Mouse (Mus musculus): Measurements from ENCODE around the gene Pdilt. TPM values are rescaled to one million over a fixed set of nuclear protein-coding genes. Genes with fewer than 3 reads are reported as not detected.

Pdilt gene
- total and polyA plus RNA-seq, 2 experiments from 2014 or later: 0.07 TPM; not detected in 1

DNA sequence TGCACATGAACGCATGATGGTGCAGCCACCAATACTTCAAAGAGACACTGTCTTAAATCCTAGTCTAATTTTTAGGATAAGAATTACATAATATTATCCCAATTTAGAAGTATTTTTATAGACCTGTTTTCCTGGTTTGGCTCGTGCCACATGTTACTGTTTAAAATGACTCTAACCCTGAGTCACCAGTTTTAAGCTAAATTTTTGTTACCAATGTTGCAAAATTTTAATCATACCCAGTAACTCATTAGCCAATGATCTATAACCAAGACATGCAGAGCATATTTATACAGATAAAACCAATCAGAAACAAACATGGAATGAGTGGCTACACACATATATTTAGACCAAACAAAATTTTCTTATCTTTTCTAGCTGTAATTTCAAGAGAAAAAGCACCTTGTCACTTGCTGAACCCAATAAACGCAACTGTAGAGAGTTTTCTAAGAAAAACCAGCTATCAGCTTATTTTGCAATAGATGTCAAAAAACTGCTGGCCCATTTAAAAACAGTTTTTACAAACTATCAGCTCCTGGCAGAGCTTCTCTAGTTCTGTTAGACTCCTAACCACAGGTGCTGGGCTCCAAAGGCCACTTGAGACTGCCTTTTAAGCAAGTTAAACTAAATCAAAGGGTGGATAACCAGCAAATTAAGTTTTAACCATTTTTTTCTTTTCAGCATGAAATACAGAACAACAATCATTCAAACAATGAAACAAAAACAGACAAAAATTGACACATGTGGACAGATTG lies 27.4 kb upstream of the Pdilt start:
- WGBS: 87% methylated on average over 3 of the region's 3 CpGs
- Histone ChIP-seq H3K27ac (ENCODE audit: low read depth, low read length) (no peak overlapping the region), H3K9me3 (ENCODE audit: low read length) (no peaks in the 10 kb centered on the region), H3K4me2 (ENCODE audit: low read depth, low read length, poor library complexity, severe bottlenecking) (no peak overlapping the region), H3K27me3 (ENCODE audit: insufficient read depth, low read length) (no peaks in the 10 kb centered on the region), H3K9ac (replicated peaks; ENCODE audit: low read length, poor library complexity, severe bottlenecking) (no peak overlapping the region), H3K4me3 (ENCODE audit: low read depth, low read length) (no peak overlapping the region), H3K4me1 (ENCODE audit: insufficient read depth, low read length) (no peaks in the 10 kb centered on the region), H3K36me3 (ENCODE audit: insufficient read depth, low read length) (no peaks in the 10 kb centered on the region)
- DNase-seq (ENCODE audit: low spot score) (no peak), ATAC-seq (ENCODE audit: low FRiP score) (no peak)
- TF ChIP-seq CTCF (IDR thresholded peaks at IDR 0.05): no peak

DNA sequence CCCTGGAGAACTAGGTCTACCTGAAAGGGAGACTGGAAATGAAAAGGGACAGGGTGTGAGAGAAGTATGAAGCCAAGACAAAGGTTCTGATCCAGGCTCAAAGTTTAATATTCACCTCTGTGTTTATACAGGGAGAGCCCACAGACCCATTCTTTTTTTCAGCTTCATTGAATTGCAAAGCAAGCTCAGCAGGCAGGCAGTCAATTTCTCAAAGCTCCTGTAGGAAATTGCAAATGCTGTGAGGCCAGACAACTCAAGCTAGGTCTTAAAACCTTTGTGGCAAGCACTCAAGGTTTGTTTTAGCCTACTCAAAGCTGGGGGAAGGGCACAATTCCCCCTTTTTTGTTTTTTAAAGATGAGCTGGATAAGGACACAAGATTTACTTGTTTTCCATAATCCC lies 22.3 kb upstream of the Pdilt start:
- Histone ChIP-seq H3K4me2 (ENCODE audit: low read depth, low read length, poor library complexity, severe bottlenecking) (no peak overlapping the region), H3K4me3 (ENCODE audit: low read depth, low read length) (no peak overlapping the region), H3K27ac (ENCODE audit: low read depth, low read length) (no peak overlapping the region), H3K9ac (replicated peaks; ENCODE audit: low read length, poor library complexity, severe bottlenecking) (no peak overlapping the region), H3K9me3 (ENCODE audit: low read length) (no peaks in the 10 kb centered on the region), H3K4me1 (ENCODE audit: insufficient read depth, low read length) (no peaks in the 10 kb centered on the region), H3K36me3 (ENCODE audit: insufficient read depth, low read length) (no peaks in the 10 kb centered on the region), H3K27me3 (ENCODE audit: insufficient read depth, low read length) (no peaks in the 10 kb centered on the region)
- ATAC-seq (ENCODE audit: low FRiP score) (no peak), DNase-seq (ENCODE audit: low spot score) (no peak)
- no peak for TF ChIP-seq CTCF (IDR thresholded peaks at IDR 0.05)

- Histone ChIP-seq H3K4me1 (ENCODE audit: insufficient read depth, low read length) (no peaks in the 10 kb centered on the region), H3K27ac (ENCODE audit: low read depth, low read length) (no peak overlapping the region), H3K27me3 (ENCODE audit: insufficient read depth, low read length) (no peaks in the 10 kb centered on the region), H3K9ac (replicated peaks; ENCODE audit: low read length, poor library complexity, severe bottlenecking) (no peak overlapping the region), H3K4me3 (ENCODE audit: low read depth, low read length) (no peak overlapping the region), H3K36me3 (ENCODE audit: insufficient read depth, low read length) (no peaks in the 10 kb centered on the region), H3K4me2 (ENCODE audit: low read depth, low read length, poor library complexity, severe bottlenecking) (no peak overlapping the region), H3K9me3 (ENCODE audit: low read length) (no peaks in the 10 kb centered on the region)
- DNase-seq (ENCODE audit: low spot score) (no peak), ATAC-seq (ENCODE audit: low FRiP score) (no peak)
- no peak for TF ChIP-seq CTCF (IDR thresholded peaks at IDR 0.05)
- 83% methylated on average over 2 of the region's 2 CpGs for WGBS
Observed at GRCm38 (mm10) chr7:119542445-119542844, 19.2 kb upstream of the Pdilt start.

DNA sequence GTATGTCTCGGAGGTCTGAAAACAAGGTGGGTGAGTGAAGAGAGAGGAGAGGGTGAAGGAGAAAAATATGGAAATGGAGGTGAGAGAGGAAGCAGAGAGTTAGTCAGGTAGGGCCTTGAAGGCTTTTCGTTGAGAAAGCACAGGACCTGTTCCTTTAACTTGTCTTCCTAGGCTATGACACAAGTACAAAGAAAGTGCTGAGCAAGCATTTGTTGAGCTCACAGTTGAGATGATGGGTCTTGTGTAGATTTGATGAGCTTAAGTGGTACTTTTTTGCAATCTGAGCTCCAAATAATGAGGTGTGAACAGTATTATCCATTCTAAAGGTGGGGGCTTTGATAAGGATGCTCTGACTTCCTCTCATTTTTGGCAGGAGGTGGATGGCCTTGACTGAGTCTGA lies 11.1 kb upstream of the Pdilt start:
- DNase-seq (ENCODE audit: low spot score) (no peak), ATAC-seq (ENCODE audit: low FRiP score) (no peak)
- WGBS: 90% methylated on average over 2 of the region's 2 CpGs
- no peaks in the 10 kb centered on the region for H3K27me3 ChIP-seq (ENCODE audit: insufficient read depth, low read length)
- no peak overlapping the region for H3K9ac ChIP-seq (replicated peaks; ENCODE audit: low read length, poor library complexity, severe bottlenecking)
- no peaks in the 10 kb centered on the region for H3K9me3 ChIP-seq (ENCODE audit: low read length)
- H3K4me1 ChIP-seq (ENCODE audit: insufficient read depth, low read length): no peaks in the 10 kb centered on the region
- no peak overlapping the region for H3K4me2 ChIP-seq (ENCODE audit: low read depth, low read length, poor library complexity, severe bottlenecking)
- H3K36me3 ChIP-seq (ENCODE audit: insufficient read depth, low read length): no peaks in the 10 kb centered on the region
- no peak overlapping the region for H3K27ac ChIP-seq (ENCODE audit: low read depth, low read length)
- TF ChIP-seq CTCF (IDR thresholded peaks at IDR 0.05): no peak
- H3K4me3 ChIP-seq (ENCODE audit: low read depth, low read length): no peak overlapping the region

DNA sequence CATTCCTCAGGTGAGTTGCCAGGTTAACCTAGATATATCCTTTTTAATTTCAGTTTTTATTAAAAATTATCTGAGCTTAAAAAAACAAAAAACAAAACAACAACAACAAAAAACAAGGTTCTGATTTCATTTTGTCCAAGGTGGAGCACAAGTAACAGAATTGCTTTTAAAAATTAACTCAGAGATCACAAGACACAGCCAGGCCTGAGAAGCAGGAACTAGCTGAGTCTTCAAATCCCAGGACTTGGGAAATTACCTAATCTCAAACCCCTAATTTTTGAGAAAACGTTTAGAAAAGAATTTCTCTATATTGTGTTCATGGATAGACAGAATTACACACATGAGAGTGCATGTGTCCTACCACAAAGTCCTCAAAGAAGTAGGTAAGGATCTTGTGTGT lies 9.6 kb upstream of the Pdilt start:
- H3K4me3 ChIP-seq (ENCODE audit: low read depth, low read length): no peak overlapping the region
- no peak overlapping the region for H3K27ac ChIP-seq (ENCODE audit: low read depth, low read length)
- DNase-seq (ENCODE audit: low spot score): no peak
- no peak for ATAC-seq (ENCODE audit: low FRiP score)
- H3K4me1 ChIP-seq (ENCODE audit: insufficient read depth, low read length): no peaks in the 10 kb centered on the region
- no peaks in the 10 kb centered on the region for H3K36me3 ChIP-seq (ENCODE audit: insufficient read depth, low read length)
- H3K4me2 ChIP-seq (ENCODE audit: low read depth, low read length, poor library complexity, severe bottlenecking): no peak overlapping the region
- no peak for TF ChIP-seq CTCF (IDR thresholded peaks at IDR 0.05)
- H3K27me3 ChIP-seq (ENCODE audit: insufficient read depth, low read length): no peaks in the 10 kb centered on the region
- H3K9me3 ChIP-seq (ENCODE audit: low read length): no peaks in the 10 kb centered on the region
- H3K9ac ChIP-seq (replicated peaks; ENCODE audit: low read length, poor library complexity, severe bottlenecking): no peak overlapping the region
- WGBS: 61% methylated on average over 1 of the region's 1 CpGs

GRCm38 (mm10) chr7:119528617-119529016 lies 5.3 kb upstream of the Pdilt start:
- Histone ChIP-seq H3K27ac (ENCODE audit: low read depth, low read length) (no peak overlapping the region), H3K9ac (replicated peaks; ENCODE audit: low read length, poor library complexity, severe bottlenecking) (no peak overlapping the region), H3K9me3 (ENCODE audit: low read length) (no peaks in the 10 kb centered on the region), H3K4me1 (ENCODE audit: insufficient read depth, low read length) (no peaks in the 10 kb centered on the region), H3K4me2 (ENCODE audit: low read depth, low read length, poor library complexity, severe bottlenecking) (no peak overlapping the region), H3K4me3 (ENCODE audit: low read depth, low read length) (no peak overlapping the region), H3K27me3 (ENCODE audit: insufficient read depth, low read length) (no peaks in the 10 kb centered on the region), H3K36me3 (ENCODE audit: insufficient read depth, low read length) (no peaks in the 10 kb centered on the region)
- ATAC-seq (ENCODE audit: low FRiP score): no peak
- no peak for DNase-seq (ENCODE audit: low spot score)
- WGBS: 84% methylated on average over 7 of the region's 7 CpGs
- no peak for TF ChIP-seq CTCF (IDR thresholded peaks at IDR 0.05)
